Mouse (Mus musculus) bone marrow macrophage, adult 2 months (primary cell): ENCODE data around the gene Epha3.

Source experiments
- CTCF ChIP-seq: IDR thresholded peaks from 2 replicates; pipeline ENCODE4 v1.5.1; 2012; ENCODE audit warnings: low read depth, mild to moderate bottlenecking, low read length, moderate library complexity
- POLR2A ChIP-seq: IDR thresholded peaks from 2 replicates; pipeline ENCODE4 v1.6.1; 2012; ENCODE audit warnings: mild to moderate bottlenecking, low read depth, low read length, borderline replicate concordance

- TF ChIP-seq CTCF (no peak), POLR2A (no peak)
These were observed 70.2 kb downstream of the Epha3 start for GRCm38 (mm10) chr16:63793805-63794204.
